Mouse (Mus musculus) myocyte (in vitro differentiated cells): Measurements from ENCODE around the gene Rptor.
A peak's percentile ranks its signal among the peaks of the same experiment; 100 is the strongest.

Experiments
- CEBPB ChIP-seq: IDR thresholded peaks from 2 replicates; pipeline ENCODE4 v1.6.1; 2011; ENCODE audit warnings: mild to moderate bottlenecking, moderate library complexity; ENCODE audit not compliant: poor library complexity, insufficient read depth, severe bottlenecking
- E2F4 ChIP-seq: IDR thresholded peaks from one replicate; pipeline ENCODE4 v1.6.1; 2011; ENCODE audit warnings: mild to moderate bottlenecking, control low read depth, moderate library complexity; ENCODE audit not compliant: insufficient read depth
- MAX ChIP-seq: IDR thresholded peaks from one replicate; pipeline ENCODE4 v1.6.1; 2011; ENCODE audit warnings: low read depth, mild to moderate bottlenecking, control low read depth
- MYOD1 ChIP-seq, 3 experiments: IDR thresholded peaks; one replicate each; pipeline ENCODE4 v1.6.1; 2011; ENCODE audit warnings: control low read depth in 2 of 3, low read depth in 2 of 3, mild to moderate bottlenecking in 2 of 3, moderate library complexity in 1 of 3; ENCODE audit not compliant: insufficient read length in 2 of 3, control insufficient read depth in 1 of 3
- MYOG ChIP-seq, 3 experiments: IDR thresholded peaks; one replicate each; pipeline ENCODE4 v1.6.1; 2011; ENCODE audit warnings: control low read depth in 2 of 3, low read depth in 2 of 3, mild to moderate bottlenecking in 2 of 3; ENCODE audit not compliant: insufficient read length in 2 of 3, control insufficient read depth in 1 of 3, insufficient read depth in 1 of 3
- POLR2A ChIP-seq: IDR thresholded peaks from one replicate; pipeline ENCODE4 v1.6.1; 2011; ENCODE audit warnings: low read depth, mild to moderate bottlenecking, control low read depth, moderate library complexity; ENCODE audit not compliant: insufficient read length
- POLR2AphosphoS2 ChIP-seq: IDR thresholded peaks from one replicate; pipeline ENCODE4 v1.6.1; 2011; ENCODE audit warnings: low read depth, control low read depth; ENCODE audit not compliant: insufficient read length
- SRF ChIP-seq: IDR thresholded peaks from one replicate; pipeline ENCODE4 v1.6.1; 2011; ENCODE audit warnings: low read depth; ENCODE audit not compliant: control insufficient read depth, insufficient read length
- TCF12 ChIP-seq: IDR thresholded peaks from one replicate; pipeline ENCODE4 v1.6.1; 2011; ENCODE audit warnings: mild to moderate bottlenecking, control low read depth; ENCODE audit not compliant: poor library complexity, insufficient read depth, severe bottlenecking
- TCF3 ChIP-seq: IDR thresholded peaks from one replicate; pipeline ENCODE4 v1.6.1; 2011; ENCODE audit warnings: low read depth, control low read depth; ENCODE audit not compliant: insufficient read length
- USF1 ChIP-seq: IDR thresholded peaks from one replicate; pipeline ENCODE4 v1.6.1; 2011; ENCODE audit warnings: low read depth, mild to moderate bottlenecking, control low read depth, moderate library complexity

DNA sequence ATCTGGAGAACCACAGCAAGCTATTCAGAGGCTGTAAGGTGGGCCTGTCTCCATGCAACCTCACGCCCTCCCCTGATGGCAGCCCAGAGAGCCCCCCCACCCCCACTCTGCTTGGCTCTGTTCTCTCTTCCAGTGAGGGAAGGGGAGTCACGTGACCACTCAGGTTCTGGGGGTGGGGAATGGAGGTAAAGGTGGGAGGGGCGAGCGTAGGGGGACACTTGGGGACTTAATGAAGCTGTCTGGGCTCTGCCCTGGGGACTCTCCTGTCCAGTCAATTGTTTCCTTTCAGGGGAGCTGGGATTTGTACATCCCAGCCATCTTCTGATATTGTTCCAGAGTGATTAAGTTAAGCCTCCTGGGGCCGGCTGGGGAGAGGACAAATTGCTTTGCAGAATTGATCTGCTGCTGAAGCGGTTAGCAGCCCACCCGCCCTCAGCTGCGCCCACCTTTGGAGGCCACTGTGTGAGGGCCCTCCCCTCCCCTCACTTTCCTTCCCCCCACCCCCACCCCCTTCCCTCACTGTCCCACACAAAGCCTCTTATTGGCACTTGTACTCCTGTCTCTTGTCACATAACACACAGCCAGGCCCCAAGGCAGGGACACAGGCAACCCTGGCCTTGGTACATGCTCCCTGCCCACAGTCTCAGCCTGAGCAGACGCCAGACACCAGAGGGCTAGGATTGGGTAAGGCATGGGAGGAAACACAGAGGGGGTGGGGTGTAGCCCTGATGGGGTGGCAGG lies 43.7 kb upstream of the Rptor start:
- TF ChIP-seq MAX (no peak), TCF12 (no peak), POLR2A (no peak), MYOG (IDR thresholded peaks at IDR 0.05; ENCODE audit: control insufficient read depth in 1 of 3, insufficient read depth in 1 of 3, insufficient read length in 2 of 3, low read depth in 2 of 3) (no peak), TCF3 (no peak), MYOD1 (IDR thresholded peaks at IDR 0.05; ENCODE audit: control insufficient read depth in 1 of 3, insufficient read length in 2 of 3, low read depth in 2 of 3) (no peak), E2F4 (no peak), CEBPB (no peak), POLR2AphosphoS2 (no peak), USF1 (peak; percentile 9), SRF (no peak)
